Mouse (Mus musculus): ENCODE data around the gene Wdr91.

DNA sequence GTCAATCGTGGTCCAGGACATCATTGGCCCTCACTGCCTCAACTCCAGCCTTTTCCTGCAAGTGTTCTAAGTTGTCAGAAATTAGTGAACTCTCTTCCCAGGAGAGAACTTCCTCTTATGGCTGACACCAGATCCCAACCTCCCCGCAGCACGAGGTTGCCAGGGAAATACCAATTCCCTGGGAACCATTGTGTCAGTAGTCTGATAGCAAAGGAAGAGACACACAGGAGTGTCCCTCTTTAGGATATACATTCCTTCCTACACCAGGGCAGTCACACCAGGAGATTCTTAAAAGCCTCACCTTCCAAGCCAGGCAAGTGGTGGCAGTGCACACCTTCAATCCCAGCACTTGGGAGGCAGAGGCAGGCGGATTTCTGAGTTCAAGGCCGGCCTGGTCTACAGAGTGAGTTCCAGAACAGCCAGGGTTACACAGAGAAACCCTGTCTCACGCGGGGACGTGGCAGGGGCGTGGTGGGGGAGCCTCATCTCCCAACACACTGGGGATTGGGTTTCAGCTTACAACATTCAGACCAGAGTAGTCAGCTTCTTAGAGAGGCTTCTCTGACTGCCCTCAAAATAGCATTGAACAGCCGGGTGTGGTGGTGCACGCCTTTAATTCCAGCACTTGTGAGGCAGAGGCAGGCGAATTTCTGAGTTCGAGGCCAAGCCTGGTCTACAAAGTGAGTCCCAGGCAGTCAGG, 2.8 kb upstream of the Wdr91 start:
- no peak for TF ChIP-seq CTCF (IDR thresholded peaks at IDR 0.05; ENCODE audit: low read depth)
- no peak for TF ChIP-seq EP300 (IDR thresholded peaks at IDR 0.05; ENCODE audit: low read depth)

Measured in liver, embryonic 14.5 days (tissue).